Mouse (Mus musculus) liver, postnatal 0 days (tissue): ENCODE measurements around the gene Stk10. TPM values are rescaled to one million over a fixed set of nuclear protein-coding genes. Genes with fewer than 3 reads are reported as not detected.
"Not testable (repeated sequence)": the region's sequence is repeated elsewhere in the genome, so short reads cannot be mapped to it uniquely, and the experiment has no call there.

ENCODE experiments used
- ATAC-seq: fragments of 200-750 bp; cut with Nextera tagmentation; 2 replicates; pipeline ENCODE4 v1.8.0; 2017; ENCODE audit warnings: mild to moderate bottlenecking, moderate library complexity
- DNase-seq: peaks from one replicate; pipeline ENCODE4 v3.0.0-alpha.2; 2016
- H3K27ac ChIP-seq: fragments of 300-500 bp; sonication (generic); 2 replicates; pipeline ENCODE4 v1.5.1; 2014; ENCODE audit warnings: antibody characterized with exemption, moderate library complexity, mild to moderate bottlenecking, low read depth
- H3K27me3 ChIP-seq: fragments of 300-500 bp; sonication (generic); 2 replicates; pipeline ENCODE4 v1.6.1; 2014; ENCODE audit warnings: low read length, control low read depth, mixed read lengths; ENCODE audit not compliant: insufficient read depth
- H3K36me3 ChIP-seq: fragments of 300-500 bp; sonication (generic); replicated peaks from 2 replicates; pipeline ENCODE4 v1.6.1; 2014; ENCODE audit warnings: mild to moderate bottlenecking, control low read depth, low read length, moderate library complexity, mixed read lengths; ENCODE audit not compliant: insufficient read depth
- H3K4me1 ChIP-seq: fragments of 300-500 bp; sonication (generic); 2 replicates; pipeline ENCODE4 v1.6.1; 2014; ENCODE audit warnings: antibody characterized with exemption, mild to moderate bottlenecking, control low read depth; ENCODE audit not compliant: insufficient read depth
- H3K4me2 ChIP-seq: fragments of 300-500 bp; sonication (generic); 2 replicates; pipeline ENCODE4 v1.6.1; 2014; ENCODE audit warnings: low read depth, mild to moderate bottlenecking, low read length, moderate library complexity, mixed read lengths
- H3K4me3 ChIP-seq: fragments of 300-500 bp; sonication (generic); 2 replicates; pipeline ENCODE4 v1.5.1; 2014; ENCODE audit warnings: low read depth, low read length
- H3K9ac ChIP-seq: fragments of 300-500 bp; sonication (generic); replicated peaks from 2 replicates; pipeline ENCODE4 v1.6.1; 2014; ENCODE audit warnings: mild to moderate bottlenecking, moderate library complexity
- H3K9me3 ChIP-seq: fragments of 300-500 bp; sonication (generic); 2 replicates; pipeline ENCODE4 v1.6.1; 2016; ENCODE audit warnings: mild to moderate bottlenecking, control low read depth, low read length, mixed read lengths
- CTCF ChIP-seq: sonication (generic); IDR thresholded peaks from 2 replicates; pipeline ENCODE4 v1.5.1; 2016; ENCODE audit warnings: antibody characterized with exemption, low read depth
- EP300 ChIP-seq: IDR thresholded peaks from 2 replicates; pipeline ENCODE4 v1.6.1; 2016; ENCODE audit warnings: antibody characterized with exemption, low read depth, mild to moderate bottlenecking
- WGBS: fragments of 180-500 bp; shearing (Covaris S2); extraction: QIAGEN DNeasy Blood & Tissue Kit; methylation state at CpG from one replicate; pipeline ENCODE4 v1.1.7; 2014; ENCODE audit not compliant: insufficient replicate concordance; 5-methylcytosine and 5-hydroxymethylcytosine counted together
- polyA plus RNA-seq: library from polyadenylated mRNA; unstranded; fragments of >200 nt; fragmentation: Nextera tagmentation; extraction: Ambion mirVana; gene quantifications from 2 replicates; pipeline ENCODE4 v1.2.1, GENCODE M21; 2015

The Stk10 gene
- polyA plus RNA-seq, 1 experiment from 2014 or later = 2.3 TPM

GRCm38 (mm10) chr11:32505091-32505739, 27.9 kb upstream of the Stk10 start:
- DNase-seq (no peak), ATAC-seq (peak; percentile 76)
- Histone ChIP-seq H3K36me3 (no peaks in the 10 kb centered on the region), H3K9ac (no peak overlapping the region), H3K4me3 (no peak overlapping the region), H3K4me1 (0 out of 2 replicates have a peak, but pooled peaks cover 3% of the 10 kb centered on the region), H3K4me2 (no peak overlapping the region), H3K27me3 (no peaks in the 10 kb centered on the region), H3K27ac (0 out of 2 replicates have a peak overlapping the region, but pooled peaks have one; percentile 39), H3K9me3 (no peaks in the 10 kb centered on the region)
- no peak for TF ChIP-seq EP300
- no peak for TF ChIP-seq CTCF
- WGBS = 58% methylated on average over 7 of the region's 7 CpGs

GRCm38 (mm10) chr11:32510930-32511329, 22.2 kb upstream of the Stk10 start:
- no peak for TF ChIP-seq EP300
- 0 out of 2 replicates have a peak, but pooled peaks have one; percentile 9 for TF ChIP-seq CTCF
- Histone ChIP-seq H3K9me3 (no peaks in the 10 kb centered on the region), H3K27ac (no peak overlapping the region), H3K4me1 (no peaks in the 10 kb centered on the region), H3K4me3 (no peak overlapping the region), H3K27me3 (no peaks in the 10 kb centered on the region), H3K4me2 (no peak overlapping the region), H3K9ac (no peak overlapping the region), H3K36me3 (no peaks in the 10 kb centered on the region)
- ATAC-seq = no peak
- no peak for DNase-seq
- 39% methylated on average over 1 of the region's 1 CpGs for WGBS

DNA sequence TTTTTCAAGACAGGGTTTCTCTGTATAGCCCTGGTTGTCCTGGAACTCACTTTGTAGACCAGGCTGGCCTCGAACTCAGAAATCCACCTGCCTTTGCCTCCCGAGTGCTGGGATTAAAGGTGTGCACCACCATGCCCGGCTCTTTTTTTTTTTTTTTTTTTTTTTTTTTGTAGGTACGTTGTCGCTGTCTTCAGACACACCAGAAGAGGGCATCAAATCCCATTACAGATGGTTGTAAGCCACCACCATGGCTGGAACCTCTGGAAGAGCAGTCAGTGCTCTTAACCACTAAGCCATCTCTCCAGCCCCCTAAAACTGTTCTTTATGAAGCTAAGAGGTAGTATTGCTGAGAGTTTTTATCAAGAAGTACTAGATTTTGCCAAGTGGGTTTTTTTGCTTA, 18.3 kb upstream of the Stk10 start:
- H3K36me3 ChIP-seq, ATAC-seq, H3K9me3 ChIP-seq, H3K27me3 ChIP-seq, H3K4me3 ChIP-seq, H3K9ac ChIP-seq, DNase-seq, H3K4me1 ChIP-seq, H3K27ac ChIP-seq, H3K4me2 ChIP-seq: not testable (repeated sequence)
- WGBS = 83% methylated on average over 5 of the region's 5 CpGs

- WGBS = 86% methylated on average over 12 of the region's 12 CpGs
- Histone ChIP-seq H3K27me3 (no peaks in the 10 kb centered on the region), H3K36me3 (0 out of 2 replicates have a peak, but pooled peaks cover 4% of the 10 kb centered on the region), H3K9me3 (no peaks in the 10 kb centered on the region), H3K27ac (no peak overlapping the region), H3K4me1 (no peaks in the 10 kb centered on the region), H3K9ac (no peak overlapping the region), H3K4me2 (no peak overlapping the region), H3K4me3 (no peak overlapping the region)
- DNase-seq (no peak), ATAC-seq (no peak)
- TF ChIP-seq EP300 (no peak), CTCF (no peak)
These were observed 17.0 kb upstream of the Stk10 start for GRCm38 (mm10) chr11:32516091-32516490.

DNA sequence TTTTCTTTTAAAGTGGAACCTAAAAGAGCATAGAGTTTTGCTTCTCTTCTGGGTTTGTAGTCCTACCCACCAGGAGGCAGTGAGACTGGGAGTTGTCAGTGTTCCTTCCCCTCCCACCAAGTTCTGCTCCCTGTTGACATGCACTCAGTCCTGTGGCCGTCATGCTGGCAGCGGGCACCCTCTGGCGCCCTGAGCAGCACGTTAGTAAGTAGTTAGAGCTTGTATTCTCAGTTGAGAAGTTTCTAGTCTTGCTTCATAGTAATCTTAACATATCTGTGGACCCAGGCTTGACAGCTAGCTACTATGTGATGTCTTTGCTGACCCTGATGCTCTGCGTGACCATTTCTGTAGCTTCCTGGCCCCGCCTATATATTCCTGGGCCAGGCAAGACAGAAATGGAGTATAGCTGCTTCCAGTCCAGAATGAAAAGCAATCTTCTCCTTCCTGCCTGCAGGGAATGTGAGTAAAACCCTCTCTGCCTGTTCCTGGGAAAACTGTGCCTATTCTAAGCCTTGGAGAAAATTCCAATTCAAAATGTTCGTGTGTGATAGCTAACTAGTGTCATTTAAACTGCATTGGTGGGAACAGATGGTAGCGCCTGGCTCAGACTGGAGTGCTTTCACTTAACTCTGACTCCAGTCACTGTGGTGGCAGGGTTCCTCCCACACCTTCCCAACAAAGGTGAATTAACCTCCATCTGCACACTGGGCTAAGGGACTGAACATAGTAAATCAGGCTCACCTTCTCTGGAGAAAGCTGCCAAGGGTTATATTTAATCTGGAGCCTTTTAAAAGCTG, 16.0 kb upstream of the Stk10 start:
- Histone ChIP-seq H3K27ac (no peak overlapping the region), H3K36me3 (0 out of 2 replicates have a peak, but pooled peaks cover 4% of the 10 kb centered on the region), H3K27me3 (no peaks in the 10 kb centered on the region), H3K9ac (no peak overlapping the region), H3K4me2 (no peak overlapping the region), H3K4me3 (no peak overlapping the region), H3K4me1 (no peaks in the 10 kb centered on the region), H3K9me3 (no peaks in the 10 kb centered on the region)
- DNase-seq = no peak
- TF ChIP-seq EP300 = no peak
- no peak for TF ChIP-seq CTCF
- 78% methylated on average over 8 of the region's 8 CpGs for WGBS
- no peak for ATAC-seq

DNA sequence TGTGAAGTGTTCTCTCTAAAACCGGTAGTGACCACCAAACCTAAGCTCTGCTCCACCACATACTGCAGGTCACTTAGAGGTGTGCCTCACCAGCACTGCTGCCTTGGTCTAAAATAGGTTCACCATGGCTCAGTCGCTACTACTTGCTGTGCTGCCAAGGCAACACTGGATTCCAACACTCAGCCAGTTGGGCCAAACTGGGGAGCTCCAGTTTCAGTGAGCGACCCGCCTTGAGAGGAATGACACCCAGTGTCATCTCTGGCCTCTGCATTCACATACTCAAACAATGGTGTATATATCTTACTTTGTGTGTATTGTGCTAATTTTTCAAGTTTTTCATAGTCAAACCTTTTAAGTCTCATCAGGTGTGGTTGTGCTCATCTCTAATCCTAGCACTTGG, 14.3 kb upstream of the Stk10 start:
- H3K4me3 ChIP-seq = no peak overlapping the region
- no peaks in the 10 kb centered on the region for H3K4me1 ChIP-seq
- no peak for DNase-seq
- no peaks in the 10 kb centered on the region for H3K27me3 ChIP-seq
- WGBS = 93% methylated on average over 4 of the region's 4 CpGs
- H3K9me3 ChIP-seq = no peaks in the 10 kb centered on the region
- H3K9ac ChIP-seq = no peak overlapping the region
- TF ChIP-seq CTCF (no peak), EP300 (no peak)
- no peak for ATAC-seq
- no peak overlapping the region for H3K4me2 ChIP-seq
- H3K36me3 ChIP-seq = 0 out of 2 replicates have a peak, but pooled peaks cover 4% of the 10 kb centered on the region
- H3K27ac ChIP-seq = no peak overlapping the region
